Mouse (Mus musculus) embryonic fibroblast, embryonic 13.5 days (primary cell): ENCODE measurements around the gene B3gnt5. TPM values are rescaled to one million over a fixed set of nuclear protein-coding genes. Genes with fewer than 3 reads are reported as not detected.

Source experiments
- H3K27ac ChIP-seq: 2 replicates; pipeline ENCODE4 v1.5.1; 2012; ENCODE audit warnings: low read length, control low read depth, inconsistent platforms; ENCODE audit not compliant: insufficient read depth
- H3K4me1 ChIP-seq: 2 replicates; pipeline ENCODE4 v1.6.1; 2011; ENCODE audit warnings: low read length; ENCODE audit not compliant: control insufficient read depth, insufficient read depth
- H3K4me3 ChIP-seq: 2 replicates; pipeline ENCODE4 v1.5.1; 2011; ENCODE audit warnings: mild to moderate bottlenecking, control low read depth, low read length; ENCODE audit not compliant: insufficient read depth
- CTCF ChIP-seq: IDR thresholded peaks from 2 replicates; pipeline ENCODE4 v1.5.1; 2011; ENCODE audit warnings: mild to moderate bottlenecking, control low read depth, low read length, moderate library complexity, borderline replicate concordance; ENCODE audit not compliant: insufficient read depth
- POLR2A ChIP-seq: IDR thresholded peaks from 2 replicates; pipeline ENCODE4 v1.6.1; 2011; ENCODE audit warnings: low read depth, mild to moderate bottlenecking, control low read depth, low read length, moderate library complexity
- polyA plus RNA-seq: library from polyadenylated mRNA; stranded (reverse); fragments of >200 nt; gene quantifications from 2 replicates; pipeline ENCODE4 v1.2.4, GENCODE M21; 2011; ENCODE audit warnings: low read depth; ENCODE audit not compliant: missing spikeins, insufficient read length

B3gnt5 gene
- polyA plus RNA-seq, 1 experiment = 14.0 TPM

DNA sequence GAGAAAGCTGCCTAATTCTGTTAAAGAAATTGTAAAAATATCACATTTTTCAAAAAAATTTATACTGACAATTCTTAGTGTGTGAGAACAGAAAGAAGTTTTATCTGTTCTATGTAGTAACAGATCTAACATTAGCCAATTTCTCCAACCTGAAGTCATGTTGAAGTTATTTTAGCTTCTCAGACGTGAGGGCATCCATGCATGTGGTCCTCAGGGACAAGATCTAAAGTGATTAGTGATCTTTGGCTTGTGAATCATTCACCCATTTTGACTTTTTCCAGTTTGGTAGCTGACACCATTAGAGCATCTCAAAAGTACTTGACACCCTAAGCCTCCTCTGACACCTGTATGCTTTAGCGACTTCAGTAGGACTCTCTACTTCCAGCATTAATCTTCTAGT lies 29.9 kb downstream of the B3gnt5 start:
- H3K4me1 ChIP-seq = no peaks in the 10 kb centered on the region
- no peak overlapping the region for H3K4me3 ChIP-seq
- H3K27ac ChIP-seq = no peak overlapping the region
- TF ChIP-seq CTCF (no peak), POLR2A (no peak)

DNA sequence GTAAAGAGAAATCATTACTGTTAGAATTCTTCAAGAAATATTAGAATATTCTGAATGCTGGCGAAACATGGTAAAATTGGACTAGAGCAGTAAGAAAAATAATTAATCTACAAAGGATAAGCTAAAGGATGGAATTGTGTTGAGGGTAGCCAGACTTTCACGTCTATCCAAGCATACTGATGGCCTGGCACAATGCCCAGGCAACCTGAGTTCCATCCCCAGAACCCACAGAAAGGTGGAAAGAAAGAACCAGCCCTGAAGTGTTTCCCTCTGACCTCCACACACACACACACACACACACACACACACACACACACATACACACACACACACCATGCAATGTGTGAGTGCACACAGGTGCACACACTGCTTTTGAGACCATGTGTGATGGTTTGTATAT lies 58.8 kb downstream of the B3gnt5 start:
- TF ChIP-seq POLR2A = no peak
- no peak for TF ChIP-seq CTCF
- H3K4me1 ChIP-seq = no peaks in the 10 kb centered on the region
- no peak overlapping the region for H3K4me3 ChIP-seq
- H3K27ac ChIP-seq = no peak overlapping the region

Other genes with a start within 250 kb of the B3gnt5 start
- gene Olfr167, start 237.9 kb upstream of the B3gnt5 start, polyA plus RNA-seq = not detected in 2 replicates
- gene Olfr168, start 224.7 kb upstream of the B3gnt5 start, polyA plus RNA-seq = not detected in 2 replicates
- gene Olfr169, start 188.4 kb upstream of the B3gnt5 start, polyA plus RNA-seq = not detected in 2 replicates
- gene Olfr170, start 148.3 kb upstream of the B3gnt5 start, polyA plus RNA-seq = not detected in 2 replicates
- not detected in 2 replicates for gene Olfr171, start 130.3 kb upstream of the B3gnt5 start, polyA plus RNA-seq
- not detected in 2 replicates for gene Lamp3, start 53.8 kb upstream of the B3gnt5 start, polyA plus RNA-seq
- 0.28 TPM in 1 of 2 replicates, not detected in the other for gene Klhl6, start 222.8 kb downstream of the B3gnt5 start, polyA plus RNA-seq